Mouse (Mus musculus): Measurements from ENCODE around the gene Flii.
A peak's percentile ranks its signal among the peaks of the same experiment; 100 is the strongest.

Gene Flii

DNA sequence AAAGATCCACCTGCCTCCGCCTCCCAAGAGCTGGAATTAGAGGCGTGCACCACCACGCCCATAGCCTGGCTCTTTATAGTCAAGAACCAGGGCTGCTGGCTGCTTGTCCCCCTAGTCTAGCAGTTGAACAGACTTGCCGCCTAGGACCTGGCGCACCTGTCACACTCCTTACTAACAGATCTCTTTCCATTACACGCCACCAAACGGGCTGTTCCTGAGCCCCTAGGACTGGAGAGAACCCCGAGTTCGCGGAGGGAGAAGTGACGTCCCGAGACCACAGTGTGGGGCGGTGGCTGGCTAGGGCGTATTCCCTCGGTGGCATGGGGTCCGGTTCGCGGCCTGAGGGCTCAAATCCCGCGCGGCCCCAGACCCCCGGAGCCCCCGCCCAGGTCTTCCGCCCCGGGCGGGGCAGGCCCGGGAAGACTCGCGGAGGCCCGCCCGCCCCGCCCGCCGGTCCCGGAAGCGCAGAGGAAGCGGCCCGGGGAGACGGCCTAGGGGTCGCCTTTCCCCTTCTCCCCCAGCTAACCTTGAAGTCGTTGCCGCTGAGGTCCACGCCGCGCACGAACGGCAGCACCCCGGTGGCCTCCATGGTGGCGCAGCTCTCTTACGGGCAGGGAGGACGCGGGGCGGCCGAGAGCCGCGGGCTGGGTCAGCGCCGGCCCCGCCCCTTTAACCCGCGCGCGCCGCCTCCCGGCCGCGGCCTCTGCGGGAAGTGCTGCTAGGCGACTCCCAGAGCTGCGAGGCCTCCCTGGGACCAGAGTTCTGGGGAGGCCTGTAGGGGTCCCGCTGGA lies at the start of gene Flii:
Gene Flii (minus strand): TSS at position 663 of the 791 bp plus-strand sequence.
- DNase-seq (ENCODE audit: low spot score), result no peak

- DNase-seq (ENCODE audit: low spot score), result no peak
Observed at GRCm38 (mm10) chr11:60776107-60776828, 49.2 kb upstream of the Flii start.

GRCm38 (mm10) chr11:60775578-60775977 lies 48.5 kb upstream of the Flii start:
- DNase-seq (ENCODE audit: low spot score), result no peak

GRCm38 (mm10) chr11:60774841-60775240 lies 47.8 kb upstream of the Flii start:
- no peak for DNase-seq (ENCODE audit: low spot score)

DNA sequence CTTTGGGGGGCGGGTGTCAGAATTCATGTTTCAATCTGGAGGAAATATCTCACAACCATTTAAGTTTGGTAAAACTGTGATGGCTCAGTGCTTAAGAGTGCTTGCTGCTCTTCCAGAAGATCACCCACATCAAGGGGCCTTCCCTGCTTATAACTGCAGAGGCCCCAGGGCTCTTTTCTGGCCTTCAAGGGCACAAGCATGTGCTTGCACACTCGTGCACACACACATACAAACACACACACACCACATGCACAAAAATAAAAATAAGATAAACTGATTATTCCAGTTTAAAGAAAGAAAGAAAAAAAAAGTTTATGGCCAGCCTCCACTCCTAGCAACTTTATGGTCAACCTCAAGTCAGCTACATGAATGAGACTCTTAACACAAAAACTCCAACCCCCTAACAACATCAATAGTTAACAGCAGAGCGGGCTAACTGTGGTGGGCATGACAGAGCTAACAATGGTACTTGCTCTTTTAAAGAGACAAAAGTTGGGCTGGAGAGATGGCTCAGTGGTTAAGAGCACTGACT lies 47.2 kb upstream of the Flii start:
- no peak for DNase-seq (ENCODE audit: low spot score)

- DNase-seq (ENCODE audit: low spot score), result no peak
Observed at GRCm38 (mm10) chr11:60772161-60772560, 45.1 kb upstream of the Flii start.

GRCm38 (mm10) chr11:60770776-60771175 lies 43.7 kb upstream of the Flii start:
- no peak for DNase-seq (ENCODE audit: low spot score)

GRCm38 (mm10) chr11:60769322-60769721 lies 42.3 kb upstream of the Flii start:
- no peak for DNase-seq (ENCODE audit: low spot score)

DNA sequence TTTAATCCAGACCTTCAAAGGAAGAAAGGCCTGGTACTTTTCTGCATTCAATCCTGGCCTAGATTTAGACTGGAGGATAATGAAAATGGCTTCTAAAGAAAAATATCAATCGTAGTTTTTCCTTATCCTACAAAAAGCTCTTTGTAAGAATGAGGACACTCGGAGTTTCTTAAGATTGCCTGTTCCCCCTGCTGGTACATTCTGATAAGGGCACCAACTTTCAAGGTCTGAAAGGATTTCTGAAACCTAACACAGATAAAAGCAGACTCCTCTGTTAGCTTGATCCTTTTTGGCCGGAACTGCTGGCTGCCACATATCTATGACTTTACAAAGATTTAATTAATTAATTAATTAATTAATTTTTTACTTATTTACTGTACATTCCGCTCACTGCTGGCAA lies 39.9 kb upstream of the Flii start:
- no peak for DNase-seq (ENCODE audit: low spot score)

DNA sequence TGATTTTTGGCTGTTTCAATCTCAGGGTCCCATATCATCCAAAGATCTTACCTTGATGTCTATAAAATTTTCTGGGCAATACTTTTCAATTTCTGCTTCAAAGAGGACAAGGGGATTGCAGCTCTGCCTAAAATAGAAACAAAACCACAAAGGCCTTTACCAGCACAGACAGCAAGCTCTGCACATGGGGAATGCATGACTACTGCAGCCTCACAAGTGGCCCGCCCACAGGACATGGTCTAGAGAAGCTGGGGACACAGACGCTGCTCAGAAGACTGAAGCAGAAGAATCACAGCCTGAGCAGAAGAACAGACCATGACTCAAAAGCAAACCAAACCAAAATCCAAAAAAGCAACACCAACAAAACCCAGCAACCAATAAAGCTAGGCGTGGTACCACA lies 34.6 kb upstream of the Flii start:
- DNase-seq (ENCODE audit: low spot score), result no peak

- no peak for DNase-seq (ENCODE audit: low spot score)
Observed at GRCm38 (mm10) chr11:60755570-60755969, 28.5 kb upstream of the Flii start.

DNA sequence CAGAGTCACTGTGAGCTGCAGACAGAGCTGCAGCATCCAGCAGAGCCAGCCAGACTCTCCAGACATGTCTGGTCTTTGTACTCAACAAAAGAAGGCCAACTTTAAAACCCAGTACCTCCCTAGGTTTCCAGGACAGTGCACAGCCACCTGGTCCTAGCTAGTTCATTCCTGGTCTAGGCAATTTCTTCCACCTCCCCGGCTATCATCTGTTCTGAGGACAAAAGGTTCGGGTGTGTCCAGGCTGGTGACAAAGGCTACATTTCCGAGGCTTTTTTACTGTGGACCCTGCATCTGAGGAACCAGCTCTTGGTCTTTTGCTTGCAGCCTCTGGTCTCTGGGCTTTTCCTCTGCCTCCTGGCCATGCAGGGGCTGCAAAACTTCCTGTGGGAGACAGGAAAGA lies 13.3 kb upstream of the Flii start:
- no peak for DNase-seq (ENCODE audit: low spot score)

DNA sequence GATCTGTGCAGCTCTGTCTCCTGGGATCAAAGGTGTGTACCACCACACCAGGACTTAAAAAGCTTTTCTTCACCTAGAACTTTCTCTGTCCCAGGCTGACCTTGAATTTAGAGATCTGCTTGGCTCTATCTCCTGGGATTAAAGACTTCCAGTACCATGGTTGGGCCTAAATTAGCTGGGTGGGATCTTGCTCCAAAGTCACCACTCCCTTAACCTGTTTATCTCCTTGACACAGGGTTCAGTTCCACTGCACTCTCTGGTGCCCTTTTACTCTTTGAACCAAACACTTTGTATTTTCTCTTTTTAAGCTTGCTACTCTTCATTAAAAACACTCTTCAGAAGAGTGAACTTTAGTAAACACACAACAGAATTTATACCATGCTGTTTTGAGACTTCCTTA lies 10.4 kb upstream of the Flii start:
- DNase-seq (ENCODE audit: low spot score), result no peak

DNA sequence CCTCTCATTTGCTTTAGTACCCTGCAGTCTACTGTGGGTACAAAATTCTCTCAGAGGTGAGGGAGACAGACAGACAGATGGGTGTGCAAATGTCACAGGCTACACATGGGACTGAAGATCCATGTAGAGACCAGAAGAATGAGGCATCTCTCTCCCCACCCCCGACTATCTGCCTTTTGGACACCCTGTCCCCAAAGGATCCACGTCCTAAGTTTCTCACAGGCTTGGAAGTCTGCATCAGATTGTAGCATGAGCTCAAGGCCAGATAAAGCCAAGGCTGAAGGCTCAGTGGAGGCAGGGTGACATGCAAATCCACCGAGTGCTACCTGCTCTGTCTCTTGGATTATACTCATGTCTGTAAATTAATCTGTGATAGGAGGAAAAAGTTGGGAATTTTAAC lies 9.4 kb upstream of the Flii start:
- DNase-seq (ENCODE audit: low spot score), result no peak

GRCm38 (mm10) chr11:60735191-60735590 lies 8.1 kb upstream of the Flii start:
- no peak for DNase-seq (ENCODE audit: low spot score)

DNA sequence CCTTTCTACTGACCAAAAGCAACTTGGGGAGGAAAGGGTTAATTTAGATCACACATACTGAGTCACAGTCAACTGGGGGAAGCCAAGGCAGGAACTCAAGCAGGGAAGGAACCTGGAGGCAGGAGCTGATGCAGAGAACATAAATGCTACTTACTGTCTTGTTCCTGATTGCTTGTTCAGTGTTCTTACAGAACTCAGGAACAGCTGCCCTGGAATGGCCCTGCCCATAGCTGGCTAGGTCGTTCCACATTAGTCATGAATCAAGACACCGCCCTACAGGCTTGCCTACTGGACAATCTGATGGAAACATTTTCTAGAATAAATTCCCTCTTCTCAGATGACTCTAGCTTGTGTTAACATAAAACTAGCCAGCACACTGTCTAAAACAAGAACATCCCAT lies 7.1 kb upstream of the Flii start:
- no peak for DNase-seq (ENCODE audit: low spot score)

DNA sequence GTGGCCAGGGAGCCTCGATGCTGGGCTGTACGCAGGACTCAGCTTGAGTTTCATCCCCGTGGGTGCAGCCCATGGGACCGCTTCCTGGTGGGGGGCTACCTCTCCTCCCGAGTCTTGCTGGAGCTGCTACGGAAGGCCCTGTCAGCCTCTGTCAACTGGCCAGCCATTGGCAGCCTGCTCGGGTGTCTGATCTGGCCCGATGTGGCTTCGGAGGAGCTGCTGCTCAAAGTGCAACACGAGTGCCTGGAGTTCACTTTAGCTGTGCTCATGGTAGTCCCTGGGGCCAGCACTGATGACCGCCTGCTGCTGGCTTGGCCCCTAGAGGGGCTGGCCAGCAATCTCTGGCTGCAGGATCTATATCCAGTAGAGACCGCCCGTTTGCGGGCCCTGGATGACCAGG lies 4.2 kb upstream of the Flii start:
- no peak for DNase-seq (ENCODE audit: low spot score)

- no peak for DNase-seq (ENCODE audit: low spot score)
Observed at GRCm38 (mm10) chr11:60730169-60730568, 3.1 kb upstream of the Flii start.

DNA sequence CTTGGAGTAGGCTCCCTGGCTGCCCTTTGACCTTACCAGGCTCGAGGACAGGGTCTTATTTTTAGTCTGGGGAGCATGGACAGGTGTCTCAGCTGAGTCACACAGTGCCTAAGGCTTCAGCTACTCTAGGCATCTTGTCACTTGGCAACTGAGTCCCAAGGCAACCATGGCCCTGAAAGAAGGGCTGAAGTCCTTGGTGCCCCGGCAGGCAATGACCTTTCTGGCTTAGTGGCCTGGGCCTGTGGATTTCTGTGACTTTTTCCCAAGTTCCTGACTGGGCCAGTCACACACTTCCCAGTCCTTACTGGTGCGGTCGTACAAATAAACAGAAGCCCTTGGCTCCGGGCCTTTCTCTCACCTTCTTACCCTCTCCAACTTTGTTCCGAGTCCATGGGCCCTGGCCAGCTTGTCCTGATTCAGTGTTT lies 2.2 kb upstream of the Flii start:
- DNase-seq (ENCODE audit: low spot score), result no peak

DNA sequence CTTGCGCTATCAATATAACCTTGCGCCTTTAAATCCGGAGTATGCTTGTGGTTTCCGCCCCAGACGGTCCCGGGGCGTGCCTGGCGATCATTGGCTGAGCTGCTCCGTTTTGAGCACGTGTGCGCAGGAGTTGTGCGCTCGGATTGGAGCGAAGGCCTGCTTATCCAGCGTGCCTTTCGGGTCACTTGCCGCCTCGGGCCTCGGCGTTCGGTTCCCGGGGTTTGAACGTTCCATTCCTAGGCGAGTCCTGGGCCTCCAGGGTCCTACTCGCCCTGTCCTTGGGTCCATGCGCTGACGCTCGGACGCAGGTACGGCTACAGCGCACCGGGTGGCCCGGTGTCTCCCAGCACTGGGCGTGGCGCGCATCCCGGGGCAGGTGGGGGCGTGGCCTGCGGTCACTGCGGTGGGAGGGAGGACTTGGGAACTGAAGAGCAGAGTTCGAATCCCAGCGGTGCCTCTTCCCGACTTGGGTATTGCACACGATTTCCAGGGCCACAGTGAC lies 1.2 kb upstream of the Flii start, which contains the start of gene Mief2:
Gene Mief2 (plus strand): TSS at position 139 of the 502 bp plus-strand sequence.
- DNase-seq (ENCODE audit: low spot score), result peak; percentile 79

- no peak for DNase-seq (ENCODE audit: low spot score)
Observed at GRCm38 (mm10) chr11:60727392-60728140, 503 bp upstream of the Flii start.

DNA sequence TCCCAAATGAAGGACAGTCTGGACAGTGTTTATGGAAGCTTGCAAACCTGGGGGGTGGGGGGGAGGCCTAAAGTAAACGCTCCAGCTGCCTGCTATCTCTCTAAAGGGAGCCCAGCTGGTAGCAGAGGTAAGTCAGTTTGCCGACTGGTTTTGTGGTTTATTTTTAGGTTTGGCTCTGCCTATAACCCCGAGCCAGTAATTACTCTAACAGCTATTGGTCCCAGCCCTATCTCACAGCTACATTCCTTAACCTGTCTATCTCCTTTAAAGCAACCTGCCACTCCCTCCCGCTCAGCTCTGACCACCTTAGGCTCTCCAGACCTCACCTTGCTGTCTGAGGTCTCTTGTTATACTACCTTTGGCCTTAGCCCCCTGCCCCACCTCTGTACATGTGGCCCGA lies 7.8 kb downstream of the Flii start:
- DNase-seq (ENCODE audit: low spot score), result no peak
